Mouse (Mus musculus): ENCODE measurements around the gene Gpm6b.

DNA sequence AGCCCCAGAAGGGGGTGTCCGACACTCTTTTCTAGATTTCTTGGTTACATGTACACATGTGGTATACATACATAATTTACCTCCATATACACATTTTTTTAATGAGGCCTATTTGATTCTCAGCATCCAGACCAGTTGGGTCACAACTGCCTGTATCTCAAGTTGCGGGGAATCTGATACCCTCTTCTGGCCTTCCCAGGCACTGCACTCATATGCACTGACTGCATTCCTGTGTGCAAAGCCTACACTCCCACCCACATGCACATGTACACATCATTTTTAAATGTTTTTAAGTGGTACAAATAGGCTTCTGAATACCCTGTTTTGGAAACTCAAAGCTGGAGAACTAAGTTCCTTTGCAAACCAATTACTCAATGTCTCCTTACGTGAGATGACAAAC lies 54.8 kb downstream of the Gpm6b start:
- no peak for TF ChIP-seq CTCF (IDR thresholded peaks at IDR 0.05; ENCODE audit: borderline replicate concordance, control insufficient read depth, extremely low read depth, insufficient read depth, low read length, poor library complexity)
- TF ChIP-seq POLR2A (IDR thresholded peaks at IDR 0.05; ENCODE audit: control insufficient read depth, extremely low read depth, insufficient read depth, low read length, poor library complexity): no peak

Measured in thymus, adult 2 months (tissue).